Mouse (Mus musculus): ENCODE data around the gene 1700029F12Rik.

GRCm38 (mm10) chr13:97067691-97068090 is 33.5 kb upstream of the 1700029F12Rik start:
- TF ChIP-seq CTCF (IDR thresholded peaks at IDR 0.05; ENCODE audit: low read depth, low read length) (no peak), GATA1 (IDR thresholded peaks at IDR 0.05; ENCODE audit: borderline replicate concordance, low read length) (no peak), POLR2AphosphoS5 (IDR thresholded peaks at IDR 0.05; ENCODE audit: insufficient replicate concordance, low read depth, low read length) (no peak), GATA2 (IDR thresholded peaks at IDR 0.05; ENCODE audit: borderline replicate concordance, low read depth, low read length) (no peak), TAL1 (conservative IDR thresholded peaks at IDR 0.05; ENCODE audit: low read depth, low read length) (no peak)
